Mouse (Mus musculus): ENCODE data around the gene Srsf7. TPM values are rescaled to one million over a fixed set of nuclear protein-coding genes. Genes with fewer than 3 reads are reported as not detected.
"Not testable (repeated sequence)": the region's sequence is repeated elsewhere in the genome, so short reads cannot be mapped to it uniquely, and the experiment has no call there.

Srsf7 gene
- 100 to 1,000 TPM; 179 to 182 TPM for total RNA-seq (2021)

DNA sequence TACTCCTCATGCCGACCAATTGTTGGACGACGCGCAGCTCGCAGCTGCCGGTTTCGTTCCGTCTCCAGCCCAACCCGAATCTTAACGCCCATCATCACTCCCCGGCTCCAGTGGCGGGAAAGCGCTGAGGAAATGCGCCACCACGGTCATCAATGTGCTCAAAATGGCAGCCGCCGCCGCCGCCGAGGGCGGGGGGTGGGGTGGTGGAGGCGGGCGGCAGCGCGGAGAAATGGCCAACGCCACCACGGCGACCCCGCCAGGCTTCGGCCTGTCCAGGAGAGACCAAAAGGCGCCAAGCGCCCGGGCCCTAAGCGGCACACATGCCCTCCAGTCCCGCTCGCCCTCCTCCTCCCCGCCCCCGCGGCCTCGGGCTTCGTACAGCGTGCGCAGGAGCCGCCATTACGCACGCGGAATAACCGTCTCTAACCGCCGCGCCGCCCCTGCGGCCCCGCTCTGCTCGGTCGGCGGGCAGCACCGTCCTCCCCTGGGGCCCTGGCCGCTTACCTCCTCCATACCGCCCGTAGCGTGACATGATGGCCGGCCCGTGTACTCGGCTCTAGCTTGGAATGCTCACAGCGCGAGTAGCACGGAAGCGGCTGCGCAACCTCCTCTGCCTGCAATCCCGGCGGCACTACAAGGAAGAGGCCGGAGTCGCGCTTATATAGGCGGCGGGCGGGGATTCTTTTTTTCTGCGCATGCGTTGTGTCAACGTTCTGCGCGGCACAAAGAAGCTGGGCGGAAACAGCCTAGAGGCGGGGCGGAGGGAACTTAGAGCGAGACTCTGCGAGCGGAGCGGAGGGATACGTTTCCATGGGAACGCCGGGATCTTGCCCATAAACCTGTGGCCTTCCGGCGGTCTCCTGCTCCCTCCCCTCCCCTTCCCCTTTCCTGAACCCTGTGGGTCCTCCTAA lies at the start of gene Srsf7, which contains the start of gene Ttc39d:
Gene Srsf7 (minus strand): TSS at position 637 of the 911 bp plus-strand sequence.
Gene Ttc39d (plus strand): TSS at position 790 of the 911 bp plus-strand sequence.
- peak; percentile 98 for DNase-seq
- intact Hi-C loops (cut with DNase I), result no loop called here

- DNase-seq, result no peak
- intact Hi-C loops (cut with DNase I), result no loop called here
Observed at GRCm38 (mm10) chr17:80255208-80255607, 48.1 kb upstream of the Srsf7 start.

DNA sequence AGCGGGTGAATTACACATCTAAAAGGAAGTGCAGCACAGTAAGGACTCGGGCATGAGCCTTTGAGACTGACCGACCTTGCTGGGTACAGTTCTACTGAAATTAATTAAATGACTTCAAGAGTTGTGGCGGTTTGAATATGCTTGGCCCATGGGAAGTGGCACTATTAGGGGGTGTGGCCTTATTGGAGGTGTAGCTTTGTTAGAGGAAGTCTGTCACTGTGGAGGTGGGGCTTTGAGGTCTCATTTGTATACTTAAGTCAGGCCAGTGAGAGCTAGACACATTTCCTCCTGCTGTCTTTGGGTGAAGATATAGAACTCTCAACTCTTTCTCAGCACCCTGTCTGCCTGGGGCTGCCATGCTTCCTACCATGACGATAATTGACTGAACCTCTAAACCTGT lies 47.3 kb upstream of the Srsf7 start:
- intact Hi-C loops (cut with DNase I), result no loop called here

GRCm38 (mm10) chr17:80252757-80253525 lies 45.8 kb upstream of the Srsf7 start:
- DNase-seq, result no peak
- intact Hi-C loops (cut with DNase I), result no loop called here

More for the DNA sequence above, 47.3 kb upstream of the Srsf7 start:
- DNase-seq, result no peak

DNA sequence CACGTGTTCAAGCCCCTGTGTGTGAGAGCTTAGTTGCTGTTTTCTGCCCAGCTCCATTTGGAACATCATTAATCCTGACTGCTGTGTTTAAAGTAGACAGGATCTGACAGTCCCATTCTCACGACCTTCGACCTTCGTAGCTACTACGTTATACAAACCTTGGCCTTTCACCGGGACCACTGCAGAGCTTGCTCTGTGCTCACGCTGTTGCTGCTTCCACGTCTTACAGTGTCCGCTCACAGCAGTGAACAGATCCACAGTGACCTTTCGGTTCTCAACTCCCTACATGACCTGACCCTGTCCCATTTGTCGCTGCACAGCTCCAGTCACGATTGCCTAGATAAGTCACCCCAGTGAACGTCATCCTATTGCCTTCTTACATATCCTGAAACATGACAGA lies 36.0 kb upstream of the Srsf7 start:
- intact Hi-C loops (cut with DNase I), result no loop called here
- no peak for DNase-seq

- DNase-seq, result no peak
- intact Hi-C loops (cut with DNase I), result no loop called here
Observed at GRCm38 (mm10) chr17:80241594-80241993, 34.5 kb upstream of the Srsf7 start.

DNA sequence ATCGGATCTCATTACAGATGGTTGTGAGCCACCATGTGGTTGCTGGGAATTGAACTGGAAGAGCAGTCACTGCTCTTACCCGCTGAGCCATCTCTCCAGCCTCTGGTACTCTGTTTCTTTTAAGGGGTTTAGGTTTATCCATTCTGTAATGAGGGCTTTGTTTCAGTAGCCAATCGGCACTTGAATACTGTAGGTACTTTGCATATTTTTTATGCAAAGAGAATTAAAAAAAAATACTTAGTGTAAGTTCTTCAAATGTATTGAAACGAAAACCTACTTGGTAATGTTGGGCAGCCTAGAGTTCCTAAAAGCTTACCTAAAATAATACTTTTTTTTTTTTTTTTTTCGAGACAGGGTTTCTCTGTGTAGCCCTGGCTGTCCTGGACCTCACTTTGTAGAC lies 30.4 kb upstream of the Srsf7 start:
- DNase-seq, result no peak
- intact Hi-C loops (cut with DNase I), result no loop called here

GRCm38 (mm10) chr17:80236805-80237204 lies 29.7 kb upstream of the Srsf7 start:
- intact Hi-C loops (cut with DNase I), result no loop called here

GRCm38 (mm10) chr17:80235477-80235876 lies 28.4 kb upstream of the Srsf7 start:
- intact Hi-C loops (cut with DNase I), result no loop called here
- DNase-seq, result no peak

More at GRCm38 (mm10) chr17:80236805-80237204, 29.7 kb upstream of the Srsf7 start:
- DNase-seq, result no peak

DNA sequence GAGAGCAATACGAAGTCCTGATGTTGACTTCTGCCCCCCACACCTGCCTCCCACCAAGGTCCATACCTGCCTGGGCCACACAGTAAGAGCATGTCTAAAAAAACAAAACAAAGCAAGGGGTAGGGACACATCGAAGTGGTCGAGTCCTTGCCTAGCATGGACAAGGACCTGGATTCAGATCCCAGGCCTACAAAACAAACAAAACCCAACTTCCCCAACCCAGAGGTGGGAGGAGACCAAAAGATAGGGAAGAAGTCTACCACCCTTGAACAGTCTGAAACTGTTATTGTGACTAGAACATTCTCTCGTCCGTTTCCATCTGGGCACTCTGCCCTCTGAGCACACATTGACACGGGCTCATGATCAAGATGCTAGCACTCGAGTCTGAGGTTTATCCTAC lies 27.3 kb upstream of the Srsf7 start:
- DNase-seq, result no peak
- intact Hi-C loops (cut with DNase I), result no loop called here

GRCm38 (mm10) chr17:80233844-80234243 lies 26.7 kb upstream of the Srsf7 start:
- no peak for DNase-seq
- intact Hi-C loops (cut with DNase I), result no loop called here

DNA sequence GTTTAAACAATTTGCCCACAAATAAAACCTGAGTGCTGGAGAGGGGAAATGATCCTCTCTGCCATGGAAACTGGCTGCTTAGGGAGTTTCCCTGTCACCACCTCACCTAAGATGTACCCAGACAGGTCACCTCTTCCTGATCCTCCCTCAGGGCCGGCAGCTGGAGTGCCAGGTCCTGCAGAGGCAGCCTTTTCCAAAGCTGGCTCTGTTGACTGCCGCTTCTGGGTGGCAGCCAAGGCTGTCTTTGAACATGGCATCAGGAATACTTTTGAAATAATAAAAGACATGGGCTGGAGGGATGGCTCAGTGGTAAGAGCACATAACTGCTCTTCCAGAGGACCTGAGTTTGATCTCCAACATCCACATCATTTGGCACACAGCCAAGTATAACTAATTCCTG lies 22.3 kb upstream of the Srsf7 start:
- intact Hi-C loops (cut with DNase I), result no loop called here
- peak; percentile 46 for DNase-seq

DNA sequence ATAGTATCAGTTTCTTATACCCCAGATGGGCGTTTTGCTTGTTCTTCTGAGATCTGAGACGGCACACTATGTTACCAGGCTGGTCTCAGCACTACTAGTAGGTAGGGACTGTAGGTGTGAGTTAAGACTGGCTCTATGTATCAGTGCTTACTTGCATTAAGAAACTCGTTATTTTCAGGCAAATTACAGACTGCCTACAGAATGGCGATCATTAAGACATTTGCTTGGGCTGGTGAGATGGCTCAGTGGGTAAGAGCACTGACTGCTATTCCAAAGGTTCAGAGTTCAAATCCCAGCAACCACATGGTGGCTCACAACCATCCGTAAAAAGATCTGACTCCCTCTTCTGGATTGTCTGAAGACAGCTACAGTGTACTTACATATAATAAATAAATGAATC lies 18.0 kb upstream of the Srsf7 start:
- intact Hi-C loops (cut with DNase I); DNase-seq: not testable (repeated sequence)

GRCm38 (mm10) chr17:80224326-80225116 lies 17.4 kb upstream of the Srsf7 start, which contains the start of gene Gemin6:
TSS of gene Gemin6 (plus strand) at chr17:80224441.
- intact Hi-C loops (cut with DNase I), result no loop called here
- peak; percentile 80 for DNase-seq

DNA sequence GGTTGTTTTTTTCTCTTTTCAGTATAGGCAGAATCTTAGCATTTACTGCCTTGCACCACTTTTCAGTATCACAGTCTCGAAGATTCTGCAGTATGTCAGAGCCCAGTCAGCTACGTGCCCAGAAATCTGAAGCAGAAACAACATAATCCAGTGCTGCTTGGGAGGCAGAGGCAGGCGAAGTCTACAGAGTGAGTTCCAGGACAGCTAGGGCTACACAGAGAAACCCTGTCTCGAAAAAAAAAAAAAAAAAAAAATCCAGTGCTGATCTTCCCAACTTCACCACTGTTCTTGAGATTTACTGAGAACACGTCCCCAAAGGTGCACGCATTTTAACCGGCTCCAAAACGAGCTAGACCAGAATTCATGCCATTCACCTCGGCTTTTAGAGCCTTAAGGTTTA lies 16.7 kb upstream of the Srsf7 start:
- intact Hi-C loops (cut with DNase I), result no loop called here
- DNase-seq, result no peak

GRCm38 (mm10) chr17:80221890-80222628 lies 15.0 kb upstream of the Srsf7 start:
- intact Hi-C loops (cut with DNase I), result no loop called here
- no peak for DNase-seq

- no peak for DNase-seq
- intact Hi-C loops (cut with DNase I), result no loop called here
Observed at GRCm38 (mm10) chr17:80221202-80221601, 14.1 kb upstream of the Srsf7 start.

DNA sequence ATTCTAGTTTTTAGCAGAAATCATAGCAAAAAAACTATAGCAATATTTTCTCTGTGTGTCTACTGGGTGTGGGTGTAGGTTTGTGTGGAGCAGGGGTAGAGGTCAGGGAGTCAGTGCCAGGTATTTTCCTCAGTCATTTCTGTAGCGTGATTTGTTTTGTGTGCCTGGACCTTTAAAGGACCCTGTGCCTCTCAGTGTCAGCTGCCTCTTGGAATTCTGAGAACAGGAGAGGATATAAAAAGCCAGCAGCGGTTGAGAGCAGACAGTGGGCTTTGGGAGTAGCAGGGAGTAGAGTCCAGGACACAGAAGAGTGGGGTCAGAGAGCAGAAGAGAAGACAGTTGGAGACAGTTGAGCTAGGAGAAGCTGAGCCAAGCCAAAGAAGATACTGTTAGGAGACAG lies 13.0 kb upstream of the Srsf7 start:
- no peak for DNase-seq
- intact Hi-C loops (cut with DNase I), result no loop called here

- DNase-seq; intact Hi-C loops (cut with DNase I): not testable (repeated sequence)
Observed at GRCm38 (mm10) chr17:80213998-80214397, 6.9 kb upstream of the Srsf7 start.

- intact Hi-C loops (cut with DNase I), result no loop called here
- DNase-seq, result peak; percentile 56
Observed at GRCm38 (mm10) chr17:80206301-80206670, 821 bp downstream of the Srsf7 start.
